Mouse (Mus musculus) CH12.LX (cell line): ENCODE results near the gene Prkab1. TPM values are rescaled to one million over a fixed set of nuclear protein-coding genes. Genes with fewer than 3 reads are reported as not detected.

Source experiments
- DNase-seq: peaks from one replicate; pipeline ENCODE4 v3.0.0-alpha.2; 2013; ENCODE audit errors: extremely low read depth
- H3K27ac ChIP-seq: 2 replicates; pipeline ENCODE4 v1.5.1; 2012; ENCODE audit warnings: low read depth, mild to moderate bottlenecking, control low read depth, moderate library complexity; ENCODE audit not compliant: insufficient read depth
- H3K27me3 ChIP-seq: replicated peaks from 2 replicates; pipeline ENCODE3; 2012; ENCODE audit warnings: inconsistent platforms
- H3K36me3 ChIP-seq, 2 experiments: replicated peaks in 1 of 2; 2 replicates each; pipeline versions ENCODE3 to v1.6.1; 2012; ENCODE audit warnings: inconsistent platforms in 1 of 2, low read length in 1 of 2, mild to moderate bottlenecking in 1 of 2, mixed read lengths in 1 of 2, moderate library complexity in 1 of 2; ENCODE audit not compliant: control insufficient read depth in 1 of 2, insufficient read depth in 1 of 2
- H3K4me1 ChIP-seq, 2 experiments: 2 replicates each; pipeline ENCODE4 v1.6.1; 2012; ENCODE audit warnings: inconsistent platforms in 1 of 2, moderate library complexity in 1 of 2; ENCODE audit not compliant: insufficient read depth in 2 of 2, control insufficient read depth in 1 of 2
- H3K4me2 ChIP-seq: 2 replicates; pipeline ENCODE4 v1.6.1; 2012; ENCODE audit warnings: low read depth, mild to moderate bottlenecking, control low read depth; ENCODE audit not compliant: poor library complexity, insufficient read depth, severe bottlenecking
- H3K4me3 ChIP-seq, 3 experiments: fragments of 150-350 bp in 1 of 3; sonication (generic) in 1 of 3; replicated peaks in 1 of 3; 2 replicates each; pipeline versions ENCODE3 to v1.5.1; 2011 to 2012; ENCODE audit warnings: low read depth in 2 of 3, low read length in 2 of 3, mild to moderate bottlenecking in 2 of 3, moderate library complexity in 2 of 3, control low read depth in 1 of 3, improper control_type of control experiment in 1 of 3, inconsistent platforms in 1 of 3, mixed read lengths in 1 of 3; ENCODE audit not compliant: poor library complexity in 1 of 3
- H3K79me2 ChIP-seq: replicated peaks from 2 replicates; pipeline ENCODE4 v1.6.1; 2012; ENCODE audit warnings: mild to moderate bottlenecking, moderate library complexity; ENCODE audit not compliant: control insufficient read depth, poor library complexity, insufficient read depth, severe bottlenecking; ENCODE audit errors: extremely low read depth
- H3K9ac ChIP-seq: 2 replicates; pipeline ENCODE4 v1.6.1; 2012; ENCODE audit warnings: low read depth, mild to moderate bottlenecking, control low read depth, moderate library complexity; ENCODE audit not compliant: insufficient read depth
- H3K9me3 ChIP-seq: replicated peaks from 2 replicates; pipeline ENCODE3; 2012; ENCODE audit warnings: low read length, inconsistent platforms, mixed read lengths
- CHD2 ChIP-seq: IDR thresholded peaks from 2 replicates; pipeline ENCODE4 v1.6.1; 2011; ENCODE audit warnings: low read length, improper control_type of control experiment
- CTCF ChIP-seq, 2 experiments: IDR thresholded peaks in 1 of 2; conservative IDR thresholded peaks in 1 of 2; 2 replicates each; pipeline ENCODE4 v1.5.1; 2011 to 2012; ENCODE audit warnings: low read depth in 2 of 2, low read length in 2 of 2, improper control_type of control experiment in 1 of 2, inconsistent platforms in 1 of 2, mild to moderate bottlenecking in 1 of 2, moderate library complexity in 1 of 2
- EP300 ChIP-seq: IDR thresholded peaks from 2 replicates; pipeline ENCODE4 v1.6.1; 2011; ENCODE audit warnings: low read length, improper control_type of control experiment
- ETS1 ChIP-seq: conservative IDR thresholded peaks from 2 replicates; pipeline ENCODE4 v1.6.1; 2012; ENCODE audit warnings: low read depth, mild to moderate bottlenecking, inconsistent platforms, low read length, improper control_type of control experiment, moderate library complexity
- GABPA ChIP-seq: IDR thresholded peaks from 2 replicates; pipeline ENCODE4 v1.6.1; 2012; ENCODE audit warnings: low read depth, low read length, improper control_type of control experiment, inconsistent platforms; ENCODE audit not compliant: insufficient replicate concordance
- HCFC1 ChIP-seq: IDR thresholded peaks from 2 replicates; pipeline ENCODE4 v1.6.1; 2012; ENCODE audit warnings: low read depth, mild to moderate bottlenecking, inconsistent platforms, low read length, improper control_type of control experiment
- JUN ChIP-seq: IDR thresholded peaks from 2 replicates; pipeline ENCODE4 v1.6.1; 2011; ENCODE audit warnings: low read depth, mild to moderate bottlenecking, low read length, improper control_type of control experiment, moderate library complexity; ENCODE audit not compliant: insufficient read depth
- MYC ChIP-seq: IDR thresholded peaks from 2 replicates; pipeline ENCODE4 v1.6.1; 2011; ENCODE audit warnings: low read depth, mild to moderate bottlenecking, improper control_type of control experiment, low read length
- RAD21 ChIP-seq: IDR thresholded peaks from 2 replicates; pipeline ENCODE4 v1.6.1; 2011; ENCODE audit warnings: low read depth, mild to moderate bottlenecking, low read length, improper control_type of control experiment, moderate library complexity
- SMC3 ChIP-seq: IDR thresholded peaks from 2 replicates; pipeline ENCODE4 v1.6.1; 2011; ENCODE audit warnings: low read depth, low read length, improper control_type of control experiment
- TCF12 ChIP-seq: IDR thresholded peaks from 2 replicates; pipeline ENCODE4 v1.6.1; 2014; ENCODE audit warnings: low read depth, mild to moderate bottlenecking, inconsistent platforms, low read length, improper control_type of control experiment
- USF1 ChIP-seq: IDR thresholded peaks from 2 replicates; pipeline ENCODE4 v1.6.1; 2014; ENCODE audit warnings: low read depth, mild to moderate bottlenecking, inconsistent platforms, low read length, improper control_type of control experiment
- ZKSCAN1 ChIP-seq: IDR thresholded peaks from 2 replicates; pipeline ENCODE4 v1.6.1; 2012; ENCODE audit warnings: low read depth, inconsistent platforms, low read length, improper control_type of control experiment, borderline replicate concordance
- ZMIZ1 ChIP-seq: IDR thresholded peaks from 2 replicates; pipeline ENCODE4 v1.6.1; 2012; ENCODE audit warnings: low read depth, mild to moderate bottlenecking, inconsistent platforms, low read length, improper control_type of control experiment
- dilution Hi-C: fragments of 300-500 bp; cut with MboI; formaldehyde crosslinking; loops from 2 replicates; pipeline ENCODE4 v1.14.3; 2020; ENCODE audit warnings: low sequenced_read_pairs; ENCODE audit not compliant: extremely low pct_unique_long_range_greater_than_20kb, extremely low pct_ligation_motif_present
- in situ Hi-C: fragments of 300-500 bp; cut with MboI; formaldehyde crosslinking; loops from 3 replicates; pipeline ENCODE4 v1.14.3; 2019; ENCODE audit warnings: low sequenced_read_pairs, low pct_ligation_motif_present, low pct_unique_long_range_greater_than_20kb, mixed read lengths
- polyA plus RNA-seq: library from polyadenylated mRNA; unstranded; fragments of >175 nt; gene quantifications from 2 replicates; pipeline ENCODE4 v1.2.1, GENCODE M21; 2012; ENCODE audit warnings: low read depth; ENCODE audit not compliant: insufficient read length
- total RNA-seq, 2 experiments: library from RNA; depleted of rRNA; stranded (reverse); fragments of 300-350 nt in 1 of 2; fragments of >200 nt in 1 of 2; gene quantifications; 2 replicates each; pipeline ENCODE4 v1.2.3; 2012 to 2014

The Prkab1 gene
- total and polyA plus RNA-seq, 3 experiments = 20.1 to 26.8 (median 24.1) TPM

DNA sequence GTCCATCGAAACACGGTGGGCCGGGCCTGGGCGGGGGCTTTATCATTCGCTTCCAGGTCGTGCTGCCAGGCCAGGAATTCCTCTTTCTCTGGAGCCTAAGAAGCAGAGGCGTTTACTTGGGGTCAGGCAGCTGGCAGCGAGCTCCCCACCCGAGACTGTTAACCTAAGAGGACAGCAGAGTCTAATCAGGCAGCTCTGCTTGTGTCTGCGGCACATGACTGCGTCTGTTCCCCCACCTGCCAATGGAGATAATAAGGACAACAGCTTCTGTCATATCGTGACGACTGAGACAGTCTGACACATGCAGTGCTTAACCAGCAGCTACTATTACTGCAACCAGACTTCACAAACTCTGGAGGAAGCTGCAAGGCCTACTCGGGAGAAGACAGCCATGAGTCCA, 2.8 kb downstream of the Prkab1 start:
- dilution Hi-C loops (no loop called here), in situ Hi-C loops (no loop called here)
- Histone ChIP-seq H3K27ac (no peak overlapping the region), H3K27me3 (no peaks in the 10 kb centered on the region), H3K4me1 (peaks cover 0 to 20% of the 10 kb centered on the region in 2 experiments; a peak in 2 of 4 replicates), H3K9me3 (no peaks in the 10 kb centered on the region), H3K79me2 (peaks cover 27% of the 10 kb centered on the region), H3K36me3 (peaks cover 49 to 59% of the 10 kb centered on the region in 2 experiments), H3K4me2 (no peak overlapping the region), H3K4me3 (no peak overlapping the region), H3K9ac (no peak overlapping the region)
- DNase-seq = no peak
- no peak for TF ChIP-seq MYC
- TF ChIP-seq GABPA = no peak
- TF ChIP-seq ZMIZ1 = no peak
- no peak for TF ChIP-seq CHD2

GRCm38 (mm10) chr5:116019371-116019770, 4.9 kb downstream of the Prkab1 start:
- no peak for DNase-seq
- in situ Hi-C loops = no loop called here
- TF ChIP-seq ETS1 (no peak), JUN (no peak), ZKSCAN1 (no peak)
- peaks cover 0 to 15% of the 10 kb centered on the region in 2 experiments; a peak in 2 of 4 replicates for H3K4me1 ChIP-seq
- peaks cover 27% of the 10 kb centered on the region for H3K79me2 ChIP-seq
- no peaks in the 10 kb centered on the region for H3K9me3 ChIP-seq
- H3K27me3 ChIP-seq = no peaks in the 10 kb centered on the region
- no peak overlapping the region for H3K4me3 ChIP-seq
- no peak overlapping the region for H3K27ac ChIP-seq
- no peak overlapping the region for H3K9ac ChIP-seq
- peaks cover 69 to 81% of the 10 kb centered on the region in 2 experiments for H3K36me3 ChIP-seq
- dilution Hi-C loops = no loop called here
- H3K4me2 ChIP-seq = no peak overlapping the region

DNA sequence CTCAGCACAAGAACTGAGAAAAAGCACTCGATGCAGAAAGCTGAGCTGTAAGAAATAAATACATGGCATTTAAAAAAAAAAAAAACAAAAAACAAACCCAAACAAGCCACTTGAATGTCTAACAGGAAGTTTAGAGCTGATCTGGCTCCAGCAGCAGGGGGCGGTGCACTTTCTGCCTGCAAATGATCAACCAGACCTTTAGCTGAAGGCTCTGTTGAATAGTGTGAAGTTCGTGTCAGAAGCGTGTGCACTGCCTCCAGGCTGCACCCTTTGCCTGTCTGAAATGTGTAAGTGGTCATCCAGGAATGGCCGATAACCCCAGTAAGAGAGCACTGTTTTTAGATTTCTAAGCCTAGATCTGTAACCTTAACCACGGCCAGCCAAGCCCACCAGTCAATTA, 5.5 kb downstream of the Prkab1 start:
- DNase-seq = no peak
- TF ChIP-seq SMC3 = no peak
- no peak for TF ChIP-seq RAD21
- no peak for TF ChIP-seq EP300
- no peak for TF ChIP-seq TCF12
- peak in 1 of 2 experiments; percentile 25; a peak in 2 of 4 replicates for TF ChIP-seq CTCF (conservative IDR thresholded peaks at IDR 0.05 in 1 of 2, IDR thresholded peaks at IDR 0.05 in 1 of 2; ENCODE audit: low read depth in 2 of 2, low read length in 2 of 2)
- TF ChIP-seq USF1 = no peak
- no peak for TF ChIP-seq HCFC1
- dilution Hi-C loops = no loop called here
- H3K79me2 ChIP-seq = peaks cover 24% of the 10 kb centered on the region
- H3K27me3 ChIP-seq = no peaks in the 10 kb centered on the region
- H3K27ac ChIP-seq = no peak overlapping the region
- no peak overlapping the region for H3K9ac ChIP-seq
- H3K4me3 ChIP-seq = no peak overlapping the region
- no peak overlapping the region for H3K4me2 ChIP-seq
- peaks cover 0 to 15% of the 10 kb centered on the region in 2 experiments; a peak in 2 of 4 replicates for H3K4me1 ChIP-seq
- H3K9me3 ChIP-seq = no peaks in the 10 kb centered on the region
- H3K36me3 ChIP-seq = peaks cover 75 to 87% of the 10 kb centered on the region in 2 experiments
- in situ Hi-C loops = no loop called here
